Mouse (Mus musculus): ENCODE measurements around the gene B3gntl1. TPM values are rescaled to one million over a fixed set of nuclear protein-coding genes. Genes with fewer than 3 reads are reported as not detected.

Gene B3gntl1
- polyA plus RNA-seq, 1 experiment from 2014 or later = 6.0 TPM

DNA sequence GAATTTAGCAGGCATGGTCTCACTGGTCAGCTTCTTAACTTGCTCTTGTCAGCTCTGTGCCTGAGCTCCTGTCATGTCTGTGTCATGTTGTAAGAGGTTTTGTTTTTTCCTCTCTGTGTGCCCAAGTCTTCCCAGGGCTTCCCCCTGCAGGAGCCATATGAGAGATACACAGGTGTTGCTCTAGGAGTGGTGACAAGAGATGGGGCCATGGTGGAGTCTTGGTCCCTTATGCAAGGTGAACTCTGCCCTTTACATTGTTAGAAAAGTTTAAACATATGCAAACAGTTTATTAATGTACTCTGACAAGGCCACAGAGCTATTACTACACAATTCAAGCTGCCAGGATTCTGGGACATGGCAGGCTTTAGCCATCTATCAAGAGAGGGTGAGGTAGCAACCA, 56.5 kb downstream of the B3gntl1 start:
- no peak overlapping the region for H3K4me3 ChIP-seq (ENCODE audit: low read length)
- no peak overlapping the region for H3K4me2 ChIP-seq (ENCODE audit: low read depth, low read length)
- H3K9ac ChIP-seq (ENCODE audit: low read length) = no peak overlapping the region
- no peaks in the 10 kb centered on the region for H3K4me1 ChIP-seq (ENCODE audit: control insufficient read depth, insufficient read depth, low read length)
- no peaks in the 10 kb centered on the region for H3K27me3 ChIP-seq (ENCODE audit: control insufficient read depth, insufficient read depth, low read length)
- H3K36me3 ChIP-seq (ENCODE audit: control insufficient read depth, insufficient read depth) = peaks cover 23% of the 10 kb centered on the region
- H3K27ac ChIP-seq (ENCODE audit: low read length) = no peak overlapping the region
- peaks cover 6% of the 10 kb centered on the region; the same call in 1 of the 2 replicates for H3K9me3 ChIP-seq (replicated peaks; ENCODE audit: control insufficient read depth, low read length)
- no peak for ATAC-seq (replicated peaks; ENCODE audit: extremely low read depth, insufficient read depth, low FRiP score)

GRCm38 (mm10) chr11:121615961-121616485, 56.9 kb downstream of the B3gntl1 start:
- WGBS = 57% methylated on average over 3 of the region's 3 CpGs
- peaks cover 6% of the 10 kb centered on the region; the same call in 1 of the 2 replicates for H3K9me3 ChIP-seq (replicated peaks; ENCODE audit: control insufficient read depth, low read length)
- no peak overlapping the region for H3K4me2 ChIP-seq (ENCODE audit: low read depth, low read length)
- no peaks in the 10 kb centered on the region for H3K27me3 ChIP-seq (ENCODE audit: control insufficient read depth, insufficient read depth, low read length)
- no peak overlapping the region for H3K27ac ChIP-seq (ENCODE audit: low read length)
- H3K9ac ChIP-seq (ENCODE audit: low read length) = no peak overlapping the region
- peaks cover 23% of the 10 kb centered on the region for H3K36me3 ChIP-seq (ENCODE audit: control insufficient read depth, insufficient read depth)
- H3K4me3 ChIP-seq (ENCODE audit: low read length) = no peak overlapping the region
- H3K4me1 ChIP-seq (ENCODE audit: control insufficient read depth, insufficient read depth, low read length) = no peaks in the 10 kb centered on the region
- ATAC-seq (replicated peaks; ENCODE audit: extremely low read depth, insufficient read depth, low FRiP score) = no peak

DNA sequence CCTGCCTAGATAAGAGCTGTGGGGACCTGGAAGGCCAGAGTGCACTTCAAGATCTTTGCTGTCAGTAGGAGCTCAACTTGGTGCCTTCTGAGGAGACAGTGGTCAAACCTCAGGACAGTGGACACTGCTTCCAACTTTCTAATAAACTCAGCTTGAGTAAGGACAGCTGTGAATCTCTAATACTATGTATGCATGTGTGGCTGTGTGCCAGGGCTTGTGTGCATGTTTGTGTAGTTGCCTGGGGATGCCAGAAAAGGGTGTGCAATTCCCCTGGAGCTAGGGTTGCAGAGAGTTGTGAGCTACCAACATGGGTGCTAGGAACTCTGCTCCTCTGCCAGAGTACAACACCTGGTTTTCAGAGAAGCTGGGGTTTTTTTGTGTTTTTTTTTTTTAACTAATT, 62.0 kb downstream of the B3gntl1 start:
- no peaks in the 10 kb centered on the region for H3K27me3 ChIP-seq (ENCODE audit: control insufficient read depth, insufficient read depth, low read length)
- H3K4me3 ChIP-seq (ENCODE audit: low read length) = no peak overlapping the region
- H3K4me1 ChIP-seq (ENCODE audit: control insufficient read depth, insufficient read depth, low read length) = no peaks in the 10 kb centered on the region
- no peak overlapping the region for H3K4me2 ChIP-seq (ENCODE audit: low read depth, low read length)
- H3K9ac ChIP-seq (ENCODE audit: low read length) = no peak overlapping the region
- H3K27ac ChIP-seq (ENCODE audit: low read length) = no peak overlapping the region
- peaks cover 6% of the 10 kb centered on the region; the same call in 1 of the 2 replicates for H3K9me3 ChIP-seq (replicated peaks; ENCODE audit: control insufficient read depth, low read length)
- peaks cover 20% of the 10 kb centered on the region for H3K36me3 ChIP-seq (ENCODE audit: control insufficient read depth, insufficient read depth)
- ATAC-seq (replicated peaks; ENCODE audit: extremely low read depth, insufficient read depth, low FRiP score) = no peak

DNA sequence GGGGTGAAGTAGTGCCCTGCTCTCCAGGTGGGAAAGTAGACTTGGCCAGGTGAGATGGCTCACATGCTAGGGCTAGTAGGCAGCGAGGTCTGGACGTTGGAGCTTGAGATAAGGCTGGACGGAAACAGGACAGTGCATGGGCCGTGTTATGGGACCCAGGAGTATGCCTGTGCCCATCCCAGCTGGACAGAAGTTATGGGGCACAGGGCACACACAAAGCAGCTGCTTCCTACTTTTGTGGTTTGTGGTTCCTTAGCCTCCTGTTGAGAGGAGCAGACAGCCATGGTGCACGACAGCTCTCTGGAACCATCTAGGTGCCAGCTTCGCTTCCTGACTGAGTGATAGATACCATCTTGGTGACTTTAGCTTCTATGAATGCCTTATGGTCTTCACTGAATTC, 67.3 kb downstream of the B3gntl1 start:
- no peak for ATAC-seq (replicated peaks; ENCODE audit: extremely low read depth, insufficient read depth, low FRiP score)
- no peaks in the 10 kb centered on the region for H3K27me3 ChIP-seq (ENCODE audit: control insufficient read depth, insufficient read depth, low read length)
- H3K4me3 ChIP-seq (ENCODE audit: low read length) = no peak overlapping the region
- H3K4me2 ChIP-seq (ENCODE audit: low read depth, low read length) = no peak overlapping the region
- H3K9ac ChIP-seq (ENCODE audit: low read length) = no peak overlapping the region
- H3K4me1 ChIP-seq (ENCODE audit: control insufficient read depth, insufficient read depth, low read length) = no peaks in the 10 kb centered on the region
- H3K36me3 ChIP-seq (ENCODE audit: control insufficient read depth, insufficient read depth) = peaks cover 15% of the 10 kb centered on the region
- WGBS = 77% methylated on average over 6 of the region's 6 CpGs
- H3K9me3 ChIP-seq (replicated peaks; ENCODE audit: control insufficient read depth, low read length) = no peaks in the 10 kb centered on the region
- no peak overlapping the region for H3K27ac ChIP-seq (ENCODE audit: low read length)

DNA sequence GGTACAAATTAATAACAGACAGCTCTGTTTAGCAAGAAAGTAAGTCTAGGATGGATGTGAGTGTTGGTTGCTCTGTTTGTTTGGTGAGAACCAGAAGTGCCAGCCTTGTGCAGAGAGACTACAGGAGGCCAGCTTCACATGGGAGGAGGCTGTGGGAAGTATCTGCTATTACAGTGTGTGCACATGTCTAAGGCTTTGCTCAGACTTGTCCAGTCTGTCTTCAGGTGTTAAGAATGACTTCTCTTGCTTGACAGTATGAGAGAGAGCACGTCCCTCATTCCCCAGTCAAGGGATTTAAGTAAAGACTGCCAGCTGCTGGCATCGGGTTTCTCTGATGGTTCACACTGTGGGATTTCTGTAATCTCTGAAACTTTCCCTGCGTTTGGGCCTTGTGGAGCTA, 71.5 kb downstream of the B3gntl1 start:
- no peak for ATAC-seq (replicated peaks; ENCODE audit: extremely low read depth, insufficient read depth, low FRiP score)
- no peaks in the 10 kb centered on the region for H3K4me1 ChIP-seq (ENCODE audit: control insufficient read depth, insufficient read depth, low read length)
- WGBS = 76% methylated on average over 3 of the region's 3 CpGs
- H3K9ac ChIP-seq (ENCODE audit: low read length) = no peak overlapping the region
- no peak overlapping the region for H3K27ac ChIP-seq (ENCODE audit: low read length)
- no peak overlapping the region for H3K4me2 ChIP-seq (ENCODE audit: low read depth, low read length)
- H3K4me3 ChIP-seq (ENCODE audit: low read length) = no peak overlapping the region
- H3K36me3 ChIP-seq (ENCODE audit: control insufficient read depth, insufficient read depth) = peaks cover 10% of the 10 kb centered on the region
- no peaks in the 10 kb centered on the region for H3K9me3 ChIP-seq (replicated peaks; ENCODE audit: control insufficient read depth, low read length)
- H3K27me3 ChIP-seq (ENCODE audit: control insufficient read depth, insufficient read depth, low read length) = no peaks in the 10 kb centered on the region

DNA sequence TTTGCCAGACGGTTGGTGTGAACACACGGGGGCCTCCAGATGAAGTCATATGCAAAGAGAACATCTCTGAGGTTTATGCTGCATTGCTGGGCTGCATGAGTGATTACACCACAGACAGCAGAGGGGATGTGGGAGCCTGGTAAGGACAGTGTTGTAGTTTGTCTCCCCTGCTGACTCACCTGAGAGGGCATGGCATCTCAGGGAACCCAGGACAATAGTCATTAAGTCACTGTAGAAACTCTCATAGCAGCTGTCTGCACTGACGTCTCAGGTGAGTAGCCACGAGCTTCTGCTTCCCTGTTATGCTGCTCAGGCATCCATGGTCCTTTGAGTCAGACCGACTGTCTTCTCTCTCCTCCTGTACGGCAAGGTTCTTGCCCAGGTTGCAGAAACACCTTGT, 75.7 kb downstream of the B3gntl1 start:
- no peaks in the 10 kb centered on the region for H3K4me1 ChIP-seq (ENCODE audit: control insufficient read depth, insufficient read depth, low read length)
- peaks cover 5% of the 10 kb centered on the region for H3K36me3 ChIP-seq (ENCODE audit: control insufficient read depth, insufficient read depth)
- WGBS = 86% methylated on average over 6 of the region's 6 CpGs
- no peak overlapping the region for H3K4me2 ChIP-seq (ENCODE audit: low read depth, low read length)
- no peaks in the 10 kb centered on the region for H3K27me3 ChIP-seq (ENCODE audit: control insufficient read depth, insufficient read depth, low read length)
- H3K9ac ChIP-seq (ENCODE audit: low read length) = no peak overlapping the region
- no peak for ATAC-seq (replicated peaks; ENCODE audit: extremely low read depth, insufficient read depth, low FRiP score)
- H3K4me3 ChIP-seq (ENCODE audit: low read length) = no peak overlapping the region
- no peak overlapping the region for H3K27ac ChIP-seq (ENCODE audit: low read length)
- H3K9me3 ChIP-seq (replicated peaks; ENCODE audit: control insufficient read depth, low read length) = no peaks in the 10 kb centered on the region

DNA sequence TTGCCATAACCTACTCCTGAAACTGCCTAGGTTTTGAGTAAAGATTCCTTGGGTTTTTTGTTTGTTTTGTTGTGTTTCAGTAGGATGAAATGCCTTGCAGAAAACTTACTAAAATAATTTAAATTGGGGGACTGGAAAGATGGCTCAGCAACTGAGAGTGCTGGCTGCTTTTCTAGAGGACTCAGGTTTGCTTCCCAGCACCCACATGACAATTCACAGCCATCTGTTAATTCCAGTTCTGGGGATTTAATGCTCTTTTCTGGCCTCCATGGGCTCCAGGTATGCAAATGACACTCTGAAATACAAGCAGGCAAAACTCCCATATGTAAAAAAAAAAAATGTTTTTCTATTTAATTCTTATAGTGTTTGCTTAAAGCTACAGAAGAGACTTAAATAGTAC, 91.1 kb downstream of the B3gntl1 start:
- H3K27me3 ChIP-seq (ENCODE audit: control insufficient read depth, insufficient read depth, low read length) = no peaks in the 10 kb centered on the region
- ATAC-seq (replicated peaks; ENCODE audit: extremely low read depth, insufficient read depth, low FRiP score) = no peak
- no peaks in the 10 kb centered on the region for H3K4me1 ChIP-seq (ENCODE audit: control insufficient read depth, insufficient read depth, low read length)
- no peak overlapping the region for H3K4me3 ChIP-seq (ENCODE audit: low read length)
- no peaks in the 10 kb centered on the region for H3K9me3 ChIP-seq (replicated peaks; ENCODE audit: control insufficient read depth, low read length)
- peaks cover 5% of the 10 kb centered on the region; the same call in 1 of the 2 replicates for H3K36me3 ChIP-seq (ENCODE audit: control insufficient read depth, insufficient read depth)
- H3K27ac ChIP-seq (ENCODE audit: low read length) = no peak overlapping the region
- H3K4me2 ChIP-seq (ENCODE audit: low read depth, low read length) = no peak overlapping the region
- H3K9ac ChIP-seq (ENCODE audit: low read length) = no peak overlapping the region

Other genes with a start within 250 kb of the B3gntl1 start
- gene Fn3k, start 238.2 kb downstream of the B3gntl1 start, polyA plus RNA-seq (2015; fragmentation: Nextera tagmentation; extraction: Ambion mirVana) = 17.5 and 19.4 TPM in 2 replicates
- 21.1 and 22.8 TPM in 2 replicates for gene Tbcd, start 221.2 kb downstream of the B3gntl1 start, polyA plus RNA-seq (2015; fragmentation: Nextera tagmentation; extraction: Ambion mirVana)
- gene Zfp750, start 153.8 kb downstream of the B3gntl1 start, polyA plus RNA-seq (2015; fragmentation: Nextera tagmentation; extraction: Ambion mirVana) = 0.32 and 0.55 TPM in 2 replicates
- 27.5 and 28.3 TPM in 2 replicates for gene Metrnl, start 28.4 kb upstream of the B3gntl1 start, polyA plus RNA-seq (2015; fragmentation: Nextera tagmentation; extraction: Ambion mirVana)
- gene Ptchd3, start 157.1 kb upstream of the B3gntl1 start, polyA plus RNA-seq (2015; fragmentation: Nextera tagmentation; extraction: Ambion mirVana) = 0.13 and 0.21 TPM in 2 replicates